Mouse (Mus musculus) lung, embryonic 16.5 days (tissue): ENCODE measurements at regions not wholly inside any gene's neighbourhood (a gene's known extent, or its start where the extent isn't known, plus 50 kb on each side); places are given as distances from the start of the nearest gene placed in this dataset.

Experiments used
- ATAC-seq: fragments of 200-750 bp; cut with Nextera tagmentation; 2 replicates; pipeline ENCODE4 v1.8.0; 2017; ENCODE audit warnings: low read depth, mild to moderate bottlenecking, moderate library complexity
- H3K27ac ChIP-seq: fragments of 300-500 bp; sonication (generic); 2 replicates; pipeline ENCODE4 v1.5.1; 2014; ENCODE audit warnings: mild to moderate bottlenecking, control low read depth, low read length
- H3K27me3 ChIP-seq: fragments of 300-500 bp; sonication (generic); 2 replicates; pipeline ENCODE4 v1.6.1; 2014; ENCODE audit warnings: low read depth, low read length, mixed read lengths; ENCODE audit not compliant: control insufficient read depth, insufficient read depth
- H3K36me3 ChIP-seq: fragments of 300-500 bp; sonication (generic); 2 replicates; pipeline ENCODE4 v1.6.1; 2014; ENCODE audit warnings: low read length; ENCODE audit not compliant: control insufficient read depth, insufficient read depth
- H3K4me1 ChIP-seq: fragments of 300-500 bp; sonication (generic); replicated peaks from 2 replicates; pipeline ENCODE4 v1.6.1; 2014; ENCODE audit warnings: low read length, mixed read lengths; ENCODE audit not compliant: control insufficient read depth, insufficient read depth
- H3K4me2 ChIP-seq: fragments of 300-500 bp; sonication (generic); 2 replicates; pipeline ENCODE4 v1.6.1; 2014; ENCODE audit warnings: low read depth, low read length, control low read depth
- H3K4me3 ChIP-seq: fragments of 300-500 bp; sonication (generic); 2 replicates; pipeline ENCODE4 v1.5.1; 2014; ENCODE audit warnings: mild to moderate bottlenecking, low read length, control low read depth
- H3K9ac ChIP-seq: fragments of 300-500 bp; sonication (generic); 2 replicates; pipeline ENCODE4 v1.6.1; 2014; ENCODE audit warnings: low read length, control low read depth
- H3K9me3 ChIP-seq: fragments of 300-500 bp; sonication (generic); 2 replicates; pipeline ENCODE4 v1.6.1; 2016; ENCODE audit warnings: low read length; ENCODE audit not compliant: control insufficient read depth
- WGBS: fragments of 180-500 bp; shearing (Covaris S2); extraction: QIAGEN DNeasy Blood & Tissue Kit; methylation state at CpG from one replicate; pipeline ENCODE4 v1.1.7; 2014; 5-methylcytosine and 5-hydroxymethylcytosine counted together

- no peak overlapping the region for H3K4me2 ChIP-seq
- 57% methylated on average over 3 of the region's 3 CpGs for WGBS
- H3K27me3 ChIP-seq, result no peaks in the 10 kb centered on the region
- H3K4me1 ChIP-seq, result peaks cover 6% of the 10 kb centered on the region
- H3K9me3 ChIP-seq, result no peaks in the 10 kb centered on the region
- no peak overlapping the region for H3K9ac ChIP-seq
- H3K36me3 ChIP-seq, result no peaks in the 10 kb centered on the region
- H3K27ac ChIP-seq, result no peak overlapping the region
- no peak overlapping the region for H3K4me3 ChIP-seq
- 0 out of 2 replicates have a peak, but pooled peaks have one; percentile 44 for ATAC-seq
Measured at GRCm38 (mm10) chr8:103623781-103624434, 477.5 kb upstream of the Cdh5 start.

- Histone ChIP-seq H3K4me3 (no peak overlapping the region), H3K27me3 (no peaks in the 10 kb centered on the region), H3K9me3 (no peaks in the 10 kb centered on the region), H3K36me3 (no peaks in the 10 kb centered on the region), H3K4me2 (no peak overlapping the region), H3K9ac (no peak overlapping the region), H3K27ac (peak overlapping the region; percentile 39; the same call in 1 of the 2 replicates), H3K4me1 (peaks cover 6% of the 10 kb centered on the region)
- 46% methylated on average over 7 of the region's 7 CpGs for WGBS
- ATAC-seq, result peak; percentile 66
Measured at GRCm38 (mm10) chr8:103625166-103625890, 476.1 kb upstream of the Cdh5 start.

- H3K9me3 ChIP-seq, result no peaks in the 10 kb centered on the region
Measured at GRCm38 (mm10) chr8:103626446-103626845, 475.0 kb upstream of the Cdh5 start.

GRCm38 (mm10) chr8:103632543-103632942 is 468.9 kb upstream of the Cdh5 start:
- H3K9ac ChIP-seq, result no peak overlapping the region
- WGBS, result 60% methylated on average over 6 of the region's 6 CpGs
- H3K27me3 ChIP-seq, result no peaks in the 10 kb centered on the region
- peak; percentile 38; the same call in 1 of the 2 replicates for ATAC-seq
- H3K4me1 ChIP-seq, result no peaks in the 10 kb centered on the region
- no peak overlapping the region for H3K27ac ChIP-seq
- no peak overlapping the region for H3K4me2 ChIP-seq
- no peaks in the 10 kb centered on the region for H3K9me3 ChIP-seq
- H3K4me3 ChIP-seq, result no peak overlapping the region
- H3K36me3 ChIP-seq, result no peaks in the 10 kb centered on the region

More at GRCm38 (mm10) chr8:103626446-103626845, 475.0 kb upstream of the Cdh5 start:
- 26% methylated on average over 4 of the region's 4 CpGs for WGBS
- H3K4me3 ChIP-seq, result no peak overlapping the region
- H3K4me2 ChIP-seq, result no peak overlapping the region
- peaks cover 6% of the 10 kb centered on the region for H3K4me1 ChIP-seq
- H3K27ac ChIP-seq, result no peak overlapping the region
- H3K9ac ChIP-seq, result no peak overlapping the region
- no peaks in the 10 kb centered on the region for H3K27me3 ChIP-seq
- H3K36me3 ChIP-seq, result no peaks in the 10 kb centered on the region
- ATAC-seq, result no peak

- Histone ChIP-seq H3K9me3 (no peaks in the 10 kb centered on the region), H3K4me1 (no peaks in the 10 kb centered on the region), H3K4me2 (no peak overlapping the region), H3K27me3 (no peaks in the 10 kb centered on the region), H3K27ac (no peak overlapping the region), H3K4me3 (no peak overlapping the region), H3K9ac (no peak overlapping the region), H3K36me3 (no peaks in the 10 kb centered on the region)
- 90% methylated on average over 14 of the region's 14 CpGs for WGBS
- no peak for ATAC-seq
Measured at GRCm38 (mm10) chr8:103634951-103635350, 466.5 kb upstream of the Cdh5 start.

GRCm38 (mm10) chr8:103643621-103644020 is 457.8 kb upstream of the Cdh5 start:
- Histone ChIP-seq H3K4me2 (no peak overlapping the region), H3K9ac (no peak overlapping the region), H3K27me3 (no peaks in the 10 kb centered on the region), H3K36me3 (no peaks in the 10 kb centered on the region), H3K27ac (no peak overlapping the region), H3K4me3 (no peak overlapping the region), H3K9me3 (no peaks in the 10 kb centered on the region), H3K4me1 (no peaks in the 10 kb centered on the region)
- no peak for ATAC-seq
- 94% methylated on average over 2 of the region's 2 CpGs for whole genome bisulfite sequencing

DNA sequence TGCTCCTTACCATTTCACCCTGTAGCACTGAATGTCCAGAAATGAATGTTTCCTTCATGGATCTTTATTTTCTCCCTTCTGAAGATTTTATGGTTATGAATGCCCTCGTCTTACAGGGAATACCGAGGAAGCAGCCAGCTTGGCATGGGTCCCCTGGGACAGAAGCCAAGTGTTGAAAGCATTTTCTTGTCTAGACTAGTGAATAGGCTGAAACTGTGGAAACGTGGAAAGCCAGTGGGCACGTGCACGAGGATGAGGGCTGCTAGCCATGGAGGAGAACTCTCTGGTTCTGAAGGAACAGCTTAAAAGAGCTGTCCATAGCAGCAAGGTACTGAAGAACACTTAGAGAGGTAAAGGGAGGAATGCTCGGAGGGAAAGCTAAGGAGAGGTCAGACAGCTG is 457.3 kb upstream of the Cdh5 start:
- no peak overlapping the region for H3K4me2 ChIP-seq
- no peaks in the 10 kb centered on the region for H3K4me1 ChIP-seq
- no peaks in the 10 kb centered on the region for H3K36me3 ChIP-seq
- H3K9ac ChIP-seq, result no peak overlapping the region
- no peaks in the 10 kb centered on the region for H3K27me3 ChIP-seq
- WGBS, result 45% methylated on average over 6 of the region's 6 CpGs
- no peaks in the 10 kb centered on the region for H3K9me3 ChIP-seq
- no peak for ATAC-seq
- no peak overlapping the region for H3K4me3 ChIP-seq
- H3K27ac ChIP-seq, result no peak overlapping the region

- H3K9me3 ChIP-seq, result no peaks in the 10 kb centered on the region
- no peaks in the 10 kb centered on the region for H3K4me1 ChIP-seq
- H3K36me3 ChIP-seq, result no peaks in the 10 kb centered on the region
- no peak for ATAC-seq
- WGBS, result 82% methylated on average over 3 of the region's 3 CpGs
- H3K27ac ChIP-seq, result no peak overlapping the region
- no peak overlapping the region for H3K4me2 ChIP-seq
- H3K27me3 ChIP-seq, result no peaks in the 10 kb centered on the region
- H3K9ac ChIP-seq, result no peak overlapping the region
- no peak overlapping the region for H3K4me3 ChIP-seq
Measured at GRCm38 (mm10) chr8:103644845-103645244, 456.6 kb upstream of the Cdh5 start.

DNA sequence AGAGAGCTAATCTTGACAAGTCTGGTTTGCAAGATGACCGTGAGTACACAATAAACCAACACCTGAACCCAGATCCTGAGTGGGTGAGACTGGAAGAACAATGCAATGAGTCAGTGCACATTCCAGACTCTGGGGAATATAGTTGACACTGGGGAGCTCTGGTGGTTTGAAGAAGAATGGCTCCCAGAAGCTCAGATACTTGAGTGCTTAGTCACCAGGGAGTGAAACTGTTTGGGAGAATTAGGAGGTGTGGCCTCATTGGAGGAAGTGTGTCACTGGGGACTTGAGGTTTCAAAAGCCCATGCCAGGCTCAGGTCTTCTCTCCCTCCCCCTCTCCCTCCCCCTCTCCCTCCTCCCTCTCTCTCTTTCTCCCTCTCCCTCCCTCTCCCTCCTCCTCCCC is 436.6 kb upstream of the Cdh5 start:
- no peak overlapping the region for H3K4me3 ChIP-seq
- H3K9me3 ChIP-seq, result no peaks in the 10 kb centered on the region
- no peak for ATAC-seq
- no peaks in the 10 kb centered on the region for H3K27me3 ChIP-seq
- WGBS, result 69% methylated on average over 1 of the region's 1 CpGs
- H3K36me3 ChIP-seq, result no peaks in the 10 kb centered on the region
- H3K27ac ChIP-seq, result no peak overlapping the region
- H3K4me1 ChIP-seq, result no peaks in the 10 kb centered on the region
- H3K4me2 ChIP-seq, result no peak overlapping the region
- no peak overlapping the region for H3K9ac ChIP-seq
